Mouse (Mus musculus): ENCODE data around the gene Cwc25. TPM values are rescaled to one million over a fixed set of nuclear protein-coding genes. Genes with fewer than 3 reads are reported as not detected.
A peak's percentile ranks its signal among the peaks of the same experiment; 100 is the strongest.
"Not testable (repeated sequence)": the region's sequence is repeated elsewhere in the genome, so short reads cannot be mapped to it uniquely, and the experiment has no call there.

Gene Cwc25
- polyA plus RNA-seq, 1 experiment: 3.7 TPM

DNA sequence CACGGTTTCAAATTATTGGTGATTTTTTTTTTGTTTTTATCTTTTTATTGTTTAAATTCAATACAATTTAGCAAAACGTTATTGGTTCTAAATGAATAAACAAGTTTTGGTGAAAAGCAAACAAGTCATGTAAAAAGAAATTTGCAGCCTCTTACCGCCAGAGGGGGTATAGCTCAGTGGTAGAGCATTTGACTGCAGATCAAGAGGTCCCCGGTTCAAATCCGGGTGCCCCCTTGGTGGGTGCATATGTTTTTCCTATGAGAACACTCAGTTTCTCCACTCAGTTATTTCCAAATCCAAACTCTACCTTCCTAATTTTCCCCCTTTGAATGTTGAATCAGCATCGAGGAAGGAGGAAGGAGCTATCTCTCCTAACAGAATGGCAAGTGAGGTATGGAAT is 30.6 kb upstream of the Cwc25 start:
- Histone ChIP-seq H3K4me1 (ENCODE audit: control insufficient read depth, insufficient read depth, insufficient read length, low read length) (peaks cover 13% of the 10 kb centered on the region; the same call in 1 of the 2 replicates), H3K27ac (ENCODE audit: insufficient read depth, low read depth, low read length) (no peak overlapping the region), H3K36me3 (ENCODE audit: control insufficient read depth, insufficient read depth, low read length) (no peaks in the 10 kb centered on the region), H3K27me3 (ENCODE audit: control insufficient read depth, insufficient read depth, low read length) (no peaks in the 10 kb centered on the region), H3K4me3 (ENCODE audit: low read depth, low read length) (no peak overlapping the region)
- 8% methylated on average over 6 of the region's 6 CpGs for WGBS
- TF ChIP-seq CTCF (IDR thresholded peaks at IDR 0.05; ENCODE audit: extremely low read depth, insufficient read length, insufficient replicate concordance, low read depth, low read length): peak; percentile 53; the same call in 1 of the 2 replicates
- no peak for TF ChIP-seq POLR2A (IDR thresholded peaks at IDR 0.05; ENCODE audit: low read depth, low read length)

DNA sequence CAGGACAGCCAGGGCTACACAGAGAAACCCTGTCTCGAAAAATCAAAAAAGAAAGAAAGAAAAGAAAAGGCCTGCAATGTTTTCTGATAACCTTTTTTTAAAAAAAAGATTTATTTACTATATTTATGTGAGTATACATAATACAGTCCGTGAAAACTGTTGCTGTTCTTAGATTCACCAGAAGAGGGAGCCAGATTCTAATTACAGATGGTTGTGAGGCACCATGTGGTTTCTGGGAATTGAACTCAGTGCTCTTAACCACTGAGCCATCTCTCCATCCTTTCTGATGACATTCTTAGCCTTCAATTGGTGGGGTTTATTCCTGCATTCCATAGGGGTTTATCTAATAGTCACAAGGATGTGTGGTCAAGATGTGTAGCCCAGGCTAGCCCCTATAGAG is 26.8 kb upstream of the Cwc25 start:
- no peaks in the 10 kb centered on the region for H3K36me3 ChIP-seq (ENCODE audit: control insufficient read depth, insufficient read depth, low read length)
- H3K27me3 ChIP-seq (ENCODE audit: control insufficient read depth, insufficient read depth, low read length): no peaks in the 10 kb centered on the region; the same call in 1 of the 2 replicates
- no peak for TF ChIP-seq POLR2A (IDR thresholded peaks at IDR 0.05; ENCODE audit: low read depth, low read length)
- TF ChIP-seq CTCF (IDR thresholded peaks at IDR 0.05; ENCODE audit: extremely low read depth, insufficient read length, insufficient replicate concordance, low read depth, low read length): no peak
- 4% methylated on average over 2 of the region's 2 CpGs for WGBS
- no peak overlapping the region for H3K27ac ChIP-seq (ENCODE audit: insufficient read depth, low read depth, low read length)
- H3K4me1 ChIP-seq (ENCODE audit: control insufficient read depth, insufficient read depth, insufficient read length, low read length): peaks cover 2% of the 10 kb centered on the region; the same call in 1 of the 2 replicates
- H3K4me3 ChIP-seq (ENCODE audit: low read depth, low read length): no peak overlapping the region

DNA sequence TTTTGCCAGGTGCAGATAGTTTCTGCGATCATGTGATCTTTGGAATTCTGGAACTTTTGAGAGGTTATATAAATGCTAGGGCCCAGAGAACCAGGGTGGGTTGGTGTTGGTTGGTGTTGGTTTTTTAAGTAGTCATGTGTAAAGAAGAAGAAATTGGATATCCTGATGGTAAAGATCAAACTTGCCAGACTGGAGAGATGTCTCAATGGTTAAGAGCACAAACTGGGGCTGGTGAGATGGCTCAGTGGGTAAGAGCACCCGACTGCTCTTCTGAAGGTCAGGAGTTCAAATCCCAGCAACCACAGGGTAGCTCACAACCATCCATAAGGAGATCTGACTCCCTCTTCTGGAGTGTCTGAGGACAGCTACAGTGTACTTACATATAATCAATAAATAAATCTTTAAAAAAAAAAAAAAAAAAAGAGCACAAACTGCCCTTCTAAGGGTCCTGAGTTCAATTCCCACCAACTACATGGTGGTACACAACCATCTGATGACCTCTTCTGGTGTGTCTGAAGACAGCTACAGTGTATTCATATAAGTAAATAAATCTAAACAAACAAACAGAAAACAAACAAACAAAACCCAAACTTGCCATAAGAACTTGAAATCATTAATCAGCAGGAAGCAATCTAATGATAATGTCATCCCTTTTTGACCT is 24.6 kb upstream of the Cwc25 start:
- not testable (repeated sequence) for H3K27ac ChIP-seq (ENCODE audit: insufficient read depth, low read depth, low read length); H3K4me1 ChIP-seq (ENCODE audit: control insufficient read depth, insufficient read depth, insufficient read length, low read length); H3K4me3 ChIP-seq (ENCODE audit: low read depth, low read length); H3K36me3 ChIP-seq (ENCODE audit: control insufficient read depth, insufficient read depth, low read length); H3K27me3 ChIP-seq (ENCODE audit: control insufficient read depth, insufficient read depth, low read length)
- WGBS: 60% methylated on average over 2 of the region's 2 CpGs

DNA sequence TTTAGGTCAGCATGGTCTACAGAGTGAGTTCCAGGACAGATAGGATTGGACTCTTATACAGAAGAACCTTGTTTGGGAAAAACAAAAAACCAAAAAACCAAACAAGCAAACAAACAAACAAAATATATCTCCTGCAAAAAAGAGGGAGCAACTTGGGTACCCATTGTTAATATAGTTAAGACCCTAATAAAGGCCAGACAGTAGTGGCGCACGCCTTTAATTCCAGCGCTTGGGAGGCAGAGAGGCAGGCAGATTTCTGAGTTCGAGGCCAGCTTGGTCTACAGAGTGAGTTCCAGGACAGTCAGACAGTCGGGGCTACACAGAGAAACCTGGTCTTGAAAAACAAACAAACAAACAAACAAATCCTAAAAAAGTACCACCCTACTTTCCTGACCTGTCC is 23.4 kb upstream of the Cwc25 start:
- no peaks in the 10 kb centered on the region for H3K36me3 ChIP-seq (ENCODE audit: control insufficient read depth, insufficient read depth, low read length)
- WGBS: 84% methylated on average over 5 of the region's 5 CpGs
- H3K4me1 ChIP-seq (ENCODE audit: control insufficient read depth, insufficient read depth, insufficient read length, low read length): no peaks in the 10 kb centered on the region

DNA sequence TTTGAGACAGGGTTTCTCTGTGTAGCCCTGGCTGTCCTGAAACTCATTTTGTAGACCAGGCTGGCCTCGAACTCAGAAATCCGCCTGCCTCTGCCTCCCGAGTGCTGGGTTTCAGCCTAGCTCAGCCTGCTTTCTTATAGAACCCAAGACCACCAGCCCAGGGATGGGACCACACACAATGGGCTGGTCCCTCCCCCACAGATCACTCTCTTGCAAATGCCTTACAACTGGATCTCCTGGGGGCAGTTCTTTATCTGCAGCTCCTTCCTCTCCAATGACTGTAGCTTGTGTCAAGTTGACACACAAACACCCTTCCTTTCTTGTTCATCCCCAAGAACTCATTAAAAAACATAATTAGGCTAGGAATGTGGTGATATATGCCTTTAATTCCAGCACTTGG is 21.6 kb upstream of the Cwc25 start:
- Histone ChIP-seq H3K4me3 (ENCODE audit: low read depth, low read length) (no peak overlapping the region), H3K4me1 (ENCODE audit: control insufficient read depth, insufficient read depth, insufficient read length, low read length) (no peaks in the 10 kb centered on the region), H3K27ac (ENCODE audit: insufficient read depth, low read depth, low read length) (no peak overlapping the region), H3K27me3 (ENCODE audit: control insufficient read depth, insufficient read depth, low read length) (no peaks in the 10 kb centered on the region; the same call in 1 of the 2 replicates), H3K36me3 (ENCODE audit: control insufficient read depth, insufficient read depth, low read length) (no peaks in the 10 kb centered on the region)
- WGBS: 92% methylated on average over 3 of the region's 3 CpGs
- TF ChIP-seq POLR2A (IDR thresholded peaks at IDR 0.05; ENCODE audit: low read depth, low read length) (no peak), CTCF (IDR thresholded peaks at IDR 0.05; ENCODE audit: extremely low read depth, insufficient read length, insufficient replicate concordance, low read depth, low read length) (no peak)

More for the DNA sequence above, 23.4 kb upstream of the Cwc25 start:
- H3K4me3 ChIP-seq (ENCODE audit: low read depth, low read length): no peak overlapping the region
- H3K27ac ChIP-seq (ENCODE audit: insufficient read depth, low read depth, low read length): no peak overlapping the region
- TF ChIP-seq CTCF (IDR thresholded peaks at IDR 0.05; ENCODE audit: extremely low read depth, insufficient read length, insufficient replicate concordance, low read depth, low read length): no peak
- no peak for TF ChIP-seq POLR2A (IDR thresholded peaks at IDR 0.05; ENCODE audit: low read depth, low read length)
- no peaks in the 10 kb centered on the region; the same call in 1 of the 2 replicates for H3K27me3 ChIP-seq (ENCODE audit: control insufficient read depth, insufficient read depth, low read length)

DNA sequence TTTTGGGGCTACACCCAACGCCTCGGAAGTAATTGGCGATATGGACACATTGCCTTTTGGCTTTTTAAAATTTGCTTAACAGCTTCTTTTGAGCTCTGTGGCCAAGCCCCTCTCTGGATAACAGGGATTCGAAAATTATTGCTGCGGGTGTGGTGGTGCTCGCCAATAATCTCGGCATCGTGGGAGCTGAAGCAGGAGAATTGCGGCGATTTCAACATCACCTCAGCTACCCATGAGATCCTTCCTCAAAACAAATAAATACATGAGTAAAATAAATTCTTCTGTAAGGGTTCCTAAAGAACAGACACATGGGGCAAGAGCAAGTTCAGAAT is 16.2 kb upstream of the Cwc25 start:
- peaks cover 30% of the 10 kb centered on the region for H3K36me3 ChIP-seq (ENCODE audit: control insufficient read depth, insufficient read depth, low read length)
- no peak for TF ChIP-seq POLR2A (IDR thresholded peaks at IDR 0.05; ENCODE audit: low read depth, low read length)
- TF ChIP-seq CTCF (IDR thresholded peaks at IDR 0.05; ENCODE audit: extremely low read depth, insufficient read length, insufficient replicate concordance, low read depth, low read length): 0 out of 2 replicates have a peak, but pooled peaks have one; percentile 6
- H3K27me3 ChIP-seq (ENCODE audit: control insufficient read depth, insufficient read depth, low read length): no peaks in the 10 kb centered on the region
- peaks cover 10% of the 10 kb centered on the region; the same call in 1 of the 2 replicates for H3K4me1 ChIP-seq (ENCODE audit: control insufficient read depth, insufficient read depth, insufficient read length, low read length)
- peak overlapping the region; percentile 96 for H3K4me3 ChIP-seq (ENCODE audit: low read depth, low read length)
- peak overlapping the region; percentile 45; the same call in 1 of the 2 replicates for H3K27ac ChIP-seq (ENCODE audit: insufficient read depth, low read depth, low read length)
- WGBS: 1% methylated on average over 10 of the region's 10 CpGs

DNA sequence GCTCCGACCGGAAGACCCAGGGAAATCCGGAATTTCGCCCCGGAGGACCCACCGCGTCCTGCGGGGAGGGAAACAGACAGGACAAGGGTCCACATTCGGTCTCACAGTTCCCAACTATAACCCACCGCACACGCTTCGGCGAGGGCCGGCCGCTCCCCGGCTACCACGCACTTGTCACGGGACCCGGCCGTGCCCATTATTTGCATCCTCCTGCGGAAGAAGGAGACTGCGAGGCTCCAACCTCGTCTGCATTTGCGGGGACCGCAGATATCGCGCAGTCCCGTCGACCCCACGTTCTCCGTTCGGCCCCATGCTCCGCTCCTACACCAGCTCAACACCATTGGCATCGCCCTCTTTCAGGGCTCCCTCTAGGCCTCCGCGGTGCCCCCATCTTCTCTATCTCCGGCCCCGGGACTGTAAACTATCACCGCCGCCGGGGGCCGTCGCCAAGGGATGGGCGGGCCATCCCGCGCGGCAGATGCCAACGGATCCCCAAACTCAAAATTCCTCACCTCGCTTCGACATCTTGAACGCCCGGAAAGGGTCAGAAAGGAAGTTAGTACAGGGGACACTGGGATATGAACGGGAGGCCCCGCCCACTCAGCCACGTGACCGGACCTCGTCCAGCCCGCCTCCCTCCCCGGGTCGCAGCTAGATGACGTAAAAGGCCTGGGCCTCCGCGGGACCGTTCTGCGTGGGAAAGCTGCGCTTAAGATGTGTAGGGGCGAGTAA is 15.6 kb upstream of the Cwc25 start, which contains the start of gene Rpl23:
Gene Rpl23 (minus strand): TSS at position 606 of the 732 bp plus-strand sequence.
- H3K4me1 ChIP-seq (ENCODE audit: control insufficient read depth, insufficient read depth, insufficient read length, low read length): peaks cover 10% of the 10 kb centered on the region; the same call in 1 of the 2 replicates
- no peaks in the 10 kb centered on the region for H3K27me3 ChIP-seq (ENCODE audit: control insufficient read depth, insufficient read depth, low read length)
- under 1% methylated on average over 67 of the region's 67 CpGs for WGBS
- peaks cover 35% of the 10 kb centered on the region for H3K36me3 ChIP-seq (ENCODE audit: control insufficient read depth, insufficient read depth, low read length)
- H3K27ac ChIP-seq (ENCODE audit: insufficient read depth, low read depth, low read length): peak within 1 kb of the TSS; percentile 60
- peak within 1 kb of the TSS; percentile 96 for H3K4me3 ChIP-seq (ENCODE audit: low read depth, low read length)
- TF ChIP-seq POLR2A (IDR thresholded peaks at IDR 0.05; ENCODE audit: low read depth, low read length) (peak; percentile 81), CTCF (IDR thresholded peaks at IDR 0.05; ENCODE audit: extremely low read depth, insufficient read length, insufficient replicate concordance, low read depth, low read length) (no peak)
